Mouse (Mus musculus): ENCODE measurements at regions not wholly inside any gene's neighbourhood (a gene's known extent, or its start where the extent isn't known, plus 50 kb on each side); places are given as distances from the start of the nearest gene placed in this dataset.

GRCm38 (mm10) chr13:85557821-85558220 is 268.9 kb upstream of the Rasa1 start:
- TF ChIP-seq CTCF (IDR thresholded peaks at IDR 0.05; ENCODE audit: control insufficient read depth, insufficient read depth, insufficient read length) (no peak), MYOD1 (IDR thresholded peaks at IDR 0.05; ENCODE audit: control insufficient read depth, insufficient read length, low read depth) (no peak), MAX (IDR thresholded peaks at IDR 0.05) (no peak)

Measured in C2C12 (cell line).